Mouse (Mus musculus) testis, adult 10 weeks (tissue): Measurements from ENCODE around the gene Pcbd2. TPM values are rescaled to one million over a fixed set of nuclear protein-coding genes. Genes with fewer than 3 reads are reported as not detected.

Experiments used
- polyA plus RNA-seq: library from polyadenylated mRNA; stranded (reverse); fragments of 350-450 nt; fragmentation: Illumina TruSeq; extraction: RNeasy Lipid Tissue Mini Kit (QIAGEN cat#74804); gene quantifications from one replicate; pipeline ENCODE4 v1.2.3, GENCODE M21; 2014; ENCODE audit warnings: low read depth, low replicate concordance

Gene Pcbd2
- polyA plus RNA-seq, result 3.3 TPM

DNA sequence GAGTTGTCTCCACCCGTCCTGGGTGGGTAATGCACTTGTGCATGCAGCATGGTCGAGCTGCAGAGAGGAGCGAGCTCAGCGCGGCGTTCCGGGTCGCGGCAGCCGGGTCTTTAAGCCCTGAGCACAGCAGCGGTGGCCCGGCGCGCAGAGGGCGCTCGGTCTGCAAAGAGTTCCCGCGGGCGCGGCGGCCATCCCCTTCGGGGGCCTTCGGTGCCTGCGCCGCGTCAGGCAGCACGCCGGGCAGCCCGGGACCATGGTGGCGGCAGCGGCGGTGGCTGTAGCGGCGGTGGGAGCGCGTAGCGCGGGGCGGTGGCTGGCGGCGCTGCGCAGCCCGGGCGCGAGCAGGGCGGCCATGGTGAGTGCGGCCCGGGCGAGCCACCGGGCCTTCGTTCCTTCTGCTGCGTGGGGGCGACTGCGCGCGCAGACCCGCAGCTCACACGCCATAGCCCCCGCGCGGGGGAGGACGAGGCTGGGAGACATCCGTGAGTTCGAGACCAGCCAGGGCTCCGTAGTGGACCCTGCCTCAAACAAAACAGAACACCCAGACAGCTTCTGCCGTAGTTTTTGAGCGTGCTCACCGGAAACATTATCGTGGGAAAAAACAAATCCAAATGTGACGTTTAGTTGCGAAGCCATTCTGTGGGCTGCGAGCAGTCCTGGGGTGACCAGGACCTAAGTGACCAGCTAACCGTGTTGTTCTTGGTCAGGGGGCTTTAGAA lies at the start of gene Pcbd2:
TSS of gene Pcbd2 (plus strand) at position 249 of the 719 bp plus-strand sequence.

DNA sequence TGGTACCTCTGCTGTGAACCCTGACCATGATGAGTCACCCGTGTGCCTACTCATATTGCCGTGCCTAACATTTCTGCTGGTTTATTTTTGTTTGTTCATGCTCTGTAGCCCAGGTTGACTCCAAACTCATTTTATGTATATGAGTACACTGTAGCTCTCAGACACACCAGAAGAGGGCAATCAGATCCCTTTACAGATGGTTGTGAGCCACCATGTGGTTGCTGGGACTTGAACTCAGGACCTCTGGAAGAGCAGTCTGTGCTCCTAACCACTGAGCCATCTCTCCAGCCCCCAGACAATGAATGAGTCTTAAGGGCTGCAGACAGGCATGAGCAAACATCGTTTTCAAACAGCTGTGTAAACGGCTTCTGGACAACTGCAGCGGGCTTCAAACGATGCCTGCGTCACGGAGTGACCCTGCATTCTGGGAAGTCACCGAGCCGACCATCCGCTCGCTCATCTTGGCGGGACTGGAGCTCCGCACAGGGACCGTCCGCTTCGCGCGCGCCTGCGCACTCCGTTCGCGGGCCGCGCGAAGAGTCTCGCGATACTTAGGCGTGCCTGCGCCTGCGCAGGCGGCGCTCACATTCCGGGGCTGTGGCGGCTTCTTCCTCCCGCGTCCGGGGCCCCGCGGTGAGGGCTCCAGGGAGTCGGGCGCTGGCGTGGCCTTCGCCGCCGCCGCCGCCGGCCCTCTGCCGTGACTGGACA lies 34.5 kb upstream of the Pcbd2 start, which contains the start of gene B230219D22Rik:
TSS of gene B230219D22Rik (plus strand) at position 590 of the 708 bp plus-strand sequence.

DNA sequence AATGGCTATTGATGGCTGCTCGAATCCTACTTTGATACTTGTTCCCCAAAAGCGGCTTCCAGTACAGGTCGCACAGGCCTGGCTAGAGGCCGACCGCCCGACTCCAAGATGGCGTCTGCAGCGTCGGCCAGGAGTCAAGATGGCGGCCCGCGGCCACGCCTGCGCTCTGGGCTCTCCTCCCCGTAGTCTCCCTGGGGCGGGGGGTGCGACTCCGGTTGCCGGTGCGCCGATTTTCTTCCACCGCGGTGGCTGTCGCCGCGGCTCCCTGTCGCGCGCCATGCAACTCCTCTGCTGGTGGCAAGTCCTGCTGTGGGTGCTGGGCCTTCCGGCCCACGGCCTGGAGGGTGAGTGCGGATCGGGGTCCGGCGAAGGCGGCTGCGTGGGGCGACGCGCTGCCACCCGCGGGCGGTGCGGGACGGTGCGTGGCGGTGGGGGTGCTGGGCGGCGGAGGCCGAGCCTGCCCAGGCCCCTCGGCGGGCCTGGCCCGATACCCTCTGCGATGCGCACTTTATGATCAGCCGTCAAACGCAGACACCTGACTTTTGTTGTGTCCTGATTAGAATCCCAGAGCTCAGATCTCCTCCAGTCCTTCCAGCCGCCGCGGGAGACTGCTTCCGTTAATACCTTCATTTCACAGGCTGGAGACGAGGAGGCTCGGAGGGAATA lies 12.5 kb upstream of the Pcbd2 start, which contains the start of gene Txndc15:
TSS of gene Txndc15 (plus strand) at position 150 of the 666 bp plus-strand sequence.

DNA sequence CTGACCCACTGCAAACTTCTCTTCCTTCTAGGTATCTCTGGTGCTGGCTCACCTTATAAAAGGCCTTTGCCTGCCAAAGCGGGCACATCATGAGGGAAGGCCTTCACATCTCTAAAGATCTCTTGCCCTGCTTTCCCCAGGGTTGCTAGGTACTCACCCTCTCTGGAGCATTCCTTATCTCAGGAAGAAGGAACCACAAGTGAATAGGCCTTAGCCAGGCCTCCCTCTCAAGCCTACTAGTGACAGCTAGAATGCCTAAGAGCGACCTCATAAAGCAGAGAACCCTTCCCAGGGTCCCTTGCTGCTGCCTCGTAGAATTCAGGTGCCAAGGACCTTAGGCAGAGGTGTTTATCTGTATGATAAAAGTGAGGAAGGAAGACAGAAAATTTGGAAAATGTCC lies 57.1 kb downstream of the Pcbd2 start, which contains the start of gene Catsper3:
TSS of gene Catsper3 (plus strand) at position 301 of the 400 bp plus-strand sequence.

Other genes starting within 250 kb of the Pcbd2 start
- 1.4 TPM for gene Dbn1, start 239.3 kb upstream of the Pcbd2 start, polyA plus RNA-seq
- 0.13 TPM for gene Pdlim7, start 213.7 kb upstream of the Pcbd2 start, polyA plus RNA-seq
- gene Dok3, start 198.1 kb upstream of the Pcbd2 start, polyA plus RNA-seq, result not detected
- 3.1 TPM for gene Ddx41, start 190.7 kb upstream of the Pcbd2 start, polyA plus RNA-seq
- 2.9 TPM for gene Fam193b, start 156.2 kb upstream of the Pcbd2 start, polyA plus RNA-seq
- gene Tmed9, start 153.6 kb upstream of the Pcbd2 start, polyA plus RNA-seq, result 17.2 TPM
- 2.7 TPM for gene B4galt7, start 127.5 kb upstream of the Pcbd2 start, polyA plus RNA-seq
- 38.8 TPM for gene Caml, start 104.4 kb upstream of the Pcbd2 start, polyA plus RNA-seq
- 99.2 TPM for gene Ddx46, start 92.3 kb upstream of the Pcbd2 start, polyA plus RNA-seq
- 19.5 TPM for gene B230219D22Rik, start 34.2 kb upstream of the Pcbd2 start, polyA plus RNA-seq
- 17.8 TPM for gene Txndc15, start 12.7 kb upstream of the Pcbd2 start, polyA plus RNA-seq
- gene Catsper3, start 57.2 kb downstream of the Pcbd2 start, polyA plus RNA-seq, result 130 TPM
- gene Pitx1, start 108.8 kb downstream of the Pcbd2 start, polyA plus RNA-seq, result not detected